Mouse (Mus musculus): Measurements from ENCODE around the gene Gpr82. TPM values are rescaled to one million over a fixed set of nuclear protein-coding genes. Genes with fewer than 3 reads are reported as not detected.

The Gpr82 gene
- polyA plus RNA-seq, 1 experiment from 2014 or later, result 0.29 TPM

DNA sequence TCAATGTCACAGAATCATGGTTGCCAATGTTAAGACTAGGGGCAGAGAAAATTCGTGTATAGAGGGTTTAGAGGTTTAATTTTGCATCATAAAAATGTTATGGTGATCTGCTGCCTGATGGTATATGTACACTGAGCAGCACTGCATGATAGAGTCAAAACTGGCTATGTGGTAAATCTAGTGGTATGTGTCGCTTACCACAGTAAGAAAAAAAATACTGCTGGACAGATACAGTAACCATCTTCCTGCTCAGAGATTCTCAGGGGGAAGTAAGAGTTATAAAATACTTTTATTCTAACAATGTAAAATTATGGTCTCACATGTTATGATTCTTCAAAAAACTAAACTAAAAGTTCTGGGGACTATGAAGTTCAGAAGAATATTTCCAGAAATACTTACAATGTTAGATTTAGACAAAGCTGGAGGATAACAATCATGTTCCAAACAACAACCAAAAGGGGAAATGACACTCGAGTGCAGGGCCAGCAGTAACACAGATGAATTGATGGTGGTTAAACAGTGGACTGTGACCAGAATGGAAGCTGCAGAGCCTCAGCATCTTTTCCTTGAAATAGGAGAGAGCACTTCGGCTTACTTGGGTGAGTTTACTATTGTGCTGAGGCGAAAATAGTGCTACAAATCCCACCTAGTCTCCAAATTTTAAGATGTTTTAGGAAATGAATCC is 29.4 kb upstream of the Gpr82 start, which contains the start of gene Gpr34:
Gpr34 (plus strand) TSS at position 491 of the 685 bp plus-strand sequence.
- Histone ChIP-seq H3K4me2 (ENCODE audit: low read length) (no peak within 1 kb of the TSS), H3K36me3 (ENCODE audit: insufficient read depth, low read length) (no peaks in the 10 kb centered on the region), H3K4me1 (replicated peaks; ENCODE audit: insufficient read depth, low read length) (no peaks in the 10 kb centered on the region), H3K9me3 (replicated peaks; ENCODE audit: low read length) (no peaks in the 10 kb centered on the region), H3K27ac (no peak within 1 kb of the TSS), H3K9ac (ENCODE audit: low read depth, low read length) (no peak within 1 kb of the TSS), H3K4me3 (replicated peaks; ENCODE audit: low read depth, low read length) (no peak within 1 kb of the TSS), H3K27me3 (ENCODE audit: insufficient read depth, low read length) (no peaks in the 10 kb centered on the region)
- ATAC-seq (replicated peaks; ENCODE audit: low FRiP score, low read depth) (no peak), DNase-seq (ENCODE audit: low spot score) (no peak)
- 64% methylated on average over 5 of the region's 5 CpGs for WGBS
- no peak for TF ChIP-seq CTCF (IDR thresholded peaks at IDR 0.05; ENCODE audit: low read depth)

DNA sequence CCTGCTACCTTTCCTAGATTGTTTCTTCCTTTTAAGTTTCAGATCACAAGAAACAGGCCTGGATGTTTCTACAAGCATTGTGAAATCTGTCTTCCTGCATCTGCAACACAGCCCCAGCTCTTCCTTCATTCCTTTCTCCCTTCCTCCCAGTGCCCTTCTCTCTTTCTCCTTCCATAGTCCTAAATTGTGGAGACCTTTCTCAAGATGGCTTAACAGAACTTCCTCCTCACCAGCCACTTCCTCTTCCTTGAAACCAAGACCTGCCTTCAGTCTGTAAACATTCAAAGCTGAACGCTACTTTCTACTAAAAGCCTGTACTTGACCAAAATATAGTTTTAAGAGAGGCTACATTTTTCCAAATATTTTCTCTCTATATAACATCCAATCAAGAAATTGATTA is 24.8 kb upstream of the Gpr82 start:
- no peak for TF ChIP-seq CTCF (IDR thresholded peaks at IDR 0.05; ENCODE audit: low read depth)
- Histone ChIP-seq H3K4me2 (ENCODE audit: low read length) (no peak overlapping the region), H3K27ac (no peak overlapping the region), H3K9me3 (replicated peaks; ENCODE audit: low read length) (no peaks in the 10 kb centered on the region), H3K4me1 (replicated peaks; ENCODE audit: insufficient read depth, low read length) (no peaks in the 10 kb centered on the region), H3K27me3 (ENCODE audit: insufficient read depth, low read length) (no peaks in the 10 kb centered on the region), H3K36me3 (ENCODE audit: insufficient read depth, low read length) (no peaks in the 10 kb centered on the region), H3K4me3 (replicated peaks; ENCODE audit: low read depth, low read length) (no peak overlapping the region), H3K9ac (ENCODE audit: low read depth, low read length) (no peak overlapping the region)
- WGBS, result 88% methylated on average over 1 of the region's 1 CpGs
- no peak for DNase-seq (ENCODE audit: low spot score)
- ATAC-seq (replicated peaks; ENCODE audit: low FRiP score, low read depth), result no peak

DNA sequence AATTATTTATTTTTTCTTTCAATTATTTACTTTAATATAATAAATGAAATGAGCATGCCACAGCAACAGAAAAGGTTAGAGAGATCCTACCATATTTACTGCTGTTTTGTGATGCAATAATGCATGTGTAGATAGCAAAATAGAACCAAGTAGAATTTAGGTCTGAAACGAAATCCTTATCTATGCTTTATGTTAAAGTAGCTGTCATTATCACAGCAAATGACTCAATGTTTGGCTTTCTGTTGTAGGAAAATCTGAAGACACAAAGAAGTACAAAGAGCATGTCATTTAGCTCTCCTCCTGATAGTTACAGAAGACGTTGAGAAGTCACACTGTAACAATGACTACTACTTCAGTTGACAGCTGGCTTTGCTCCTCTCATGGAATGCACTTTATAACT is 22.3 kb upstream of the Gpr82 start:
- no peak overlapping the region for H3K27ac ChIP-seq
- no peaks in the 10 kb centered on the region for H3K4me1 ChIP-seq (replicated peaks; ENCODE audit: insufficient read depth, low read length)
- no peaks in the 10 kb centered on the region for H3K27me3 ChIP-seq (ENCODE audit: insufficient read depth, low read length)
- TF ChIP-seq CTCF (IDR thresholded peaks at IDR 0.05; ENCODE audit: low read depth), result no peak
- ATAC-seq (replicated peaks; ENCODE audit: low FRiP score, low read depth) (no peak), DNase-seq (ENCODE audit: low spot score) (no peak)
- H3K4me2 ChIP-seq (ENCODE audit: low read length), result no peak overlapping the region
- H3K36me3 ChIP-seq (ENCODE audit: insufficient read depth, low read length), result no peaks in the 10 kb centered on the region
- H3K9me3 ChIP-seq (replicated peaks; ENCODE audit: low read length), result no peaks in the 10 kb centered on the region
- 58% methylated on average over 2 of the region's 2 CpGs for WGBS
- H3K9ac ChIP-seq (ENCODE audit: low read depth, low read length), result no peak overlapping the region
- no peak overlapping the region for H3K4me3 ChIP-seq (replicated peaks; ENCODE audit: low read depth, low read length)

DNA sequence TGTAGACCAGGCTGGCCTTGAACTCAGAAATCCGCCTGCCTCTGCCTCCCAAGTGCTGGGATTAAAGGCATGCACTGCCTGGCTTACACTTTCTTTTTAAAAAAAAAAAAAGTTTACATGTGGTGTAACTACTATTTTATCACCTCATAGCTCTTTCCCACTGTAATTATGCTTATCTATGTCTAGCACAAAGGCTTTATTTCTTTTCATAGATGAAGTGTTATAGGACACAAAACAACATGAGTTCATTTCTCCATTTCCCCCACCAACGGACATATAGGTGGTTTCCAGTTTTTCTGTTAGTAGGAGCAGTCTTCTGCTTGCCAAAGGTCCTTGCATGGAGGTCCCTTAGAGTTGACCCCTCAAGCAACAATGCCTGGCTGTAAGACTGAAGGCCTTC is 9.3 kb upstream of the Gpr82 start:
- H3K9me3 ChIP-seq (replicated peaks; ENCODE audit: low read length), result no peaks in the 10 kb centered on the region
- DNase-seq (ENCODE audit: low spot score), result no peak
- H3K27me3 ChIP-seq (ENCODE audit: insufficient read depth, low read length), result no peaks in the 10 kb centered on the region
- no peak overlapping the region for H3K4me3 ChIP-seq (replicated peaks; ENCODE audit: low read depth, low read length)
- H3K27ac ChIP-seq, result no peak overlapping the region
- H3K36me3 ChIP-seq (ENCODE audit: insufficient read depth, low read length), result no peaks in the 10 kb centered on the region
- no peak for TF ChIP-seq CTCF (IDR thresholded peaks at IDR 0.05; ENCODE audit: low read depth)
- H3K4me2 ChIP-seq (ENCODE audit: low read length), result no peak overlapping the region
- no peak for ATAC-seq (replicated peaks; ENCODE audit: low FRiP score, low read depth)
- 77% methylated on average over 2 of the region's 2 CpGs for WGBS
- H3K9ac ChIP-seq (ENCODE audit: low read depth, low read length), result no peak overlapping the region
- no peaks in the 10 kb centered on the region for H3K4me1 ChIP-seq (replicated peaks; ENCODE audit: insufficient read depth, low read length)

DNA sequence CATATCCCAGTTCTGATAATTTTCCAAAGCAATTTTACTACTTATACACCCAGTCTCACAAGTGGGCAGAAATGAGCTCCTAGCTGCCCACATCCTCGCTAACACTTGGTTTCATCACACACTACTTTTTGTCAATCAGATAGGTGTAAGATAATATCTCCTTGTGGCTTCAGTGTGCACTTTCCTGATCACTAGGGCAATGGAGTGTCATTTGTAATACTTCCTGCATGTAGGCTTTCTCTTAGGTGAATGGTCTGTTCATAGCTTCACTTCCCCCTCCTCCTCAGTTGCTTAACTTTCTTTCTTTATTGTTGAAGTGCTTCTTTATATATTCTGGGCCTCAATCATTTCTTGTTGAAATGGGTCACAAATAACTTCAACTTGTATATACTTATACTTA is 8.9 kb upstream of the Gpr82 start:
- Histone ChIP-seq H3K27ac (no peak overlapping the region), H3K4me1 (replicated peaks; ENCODE audit: insufficient read depth, low read length) (no peaks in the 10 kb centered on the region), H3K4me2 (ENCODE audit: low read length) (no peak overlapping the region), H3K27me3 (ENCODE audit: insufficient read depth, low read length) (no peaks in the 10 kb centered on the region), H3K4me3 (replicated peaks; ENCODE audit: low read depth, low read length) (no peak overlapping the region), H3K9me3 (replicated peaks; ENCODE audit: low read length) (no peaks in the 10 kb centered on the region), H3K9ac (ENCODE audit: low read depth, low read length) (no peak overlapping the region), H3K36me3 (ENCODE audit: insufficient read depth, low read length) (no peaks in the 10 kb centered on the region)
- 95% methylated on average over 1 of the region's 1 CpGs for WGBS
- DNase-seq (ENCODE audit: low spot score) (no peak), ATAC-seq (replicated peaks; ENCODE audit: low FRiP score, low read depth) (no peak)
- TF ChIP-seq CTCF (IDR thresholded peaks at IDR 0.05; ENCODE audit: low read depth), result no peak

DNA sequence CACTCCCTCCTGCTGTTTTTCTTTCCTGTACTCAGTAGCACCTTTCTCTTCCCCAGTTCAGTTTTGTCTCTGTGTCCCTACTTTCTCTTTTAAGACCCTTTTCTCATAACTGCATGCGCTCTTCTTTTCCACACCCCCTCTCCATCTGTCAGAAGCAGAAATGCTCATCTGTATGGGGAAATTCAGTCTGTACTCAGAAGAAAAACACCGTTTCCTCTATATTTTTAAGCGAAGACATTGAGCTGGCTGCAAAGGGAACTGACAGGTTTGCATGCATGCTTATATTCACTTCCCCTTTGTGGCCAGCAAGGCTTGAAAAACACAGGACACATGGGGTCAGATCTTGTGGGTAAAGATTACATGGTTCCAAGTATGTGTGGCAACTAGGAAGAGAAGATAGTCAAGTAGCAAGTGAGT is 6.2 kb upstream of the Gpr82 start:
- no peaks in the 10 kb centered on the region for H3K9me3 ChIP-seq (replicated peaks; ENCODE audit: low read length)
- no peak overlapping the region for H3K4me2 ChIP-seq (ENCODE audit: low read length)
- no peak overlapping the region for H3K9ac ChIP-seq (ENCODE audit: low read depth, low read length)
- no peaks in the 10 kb centered on the region for H3K27me3 ChIP-seq (ENCODE audit: insufficient read depth, low read length)
- no peak for ATAC-seq (replicated peaks; ENCODE audit: low FRiP score, low read depth)
- 63% methylated on average over 3 of the region's 3 CpGs for WGBS
- no peaks in the 10 kb centered on the region for H3K4me1 ChIP-seq (replicated peaks; ENCODE audit: insufficient read depth, low read length)
- H3K4me3 ChIP-seq (replicated peaks; ENCODE audit: low read depth, low read length), result no peak overlapping the region
- H3K27ac ChIP-seq, result no peak overlapping the region
- no peak for DNase-seq (ENCODE audit: low spot score)
- no peak for TF ChIP-seq CTCF (IDR thresholded peaks at IDR 0.05; ENCODE audit: low read depth)
- H3K36me3 ChIP-seq (ENCODE audit: insufficient read depth, low read length), result no peaks in the 10 kb centered on the region

DNA sequence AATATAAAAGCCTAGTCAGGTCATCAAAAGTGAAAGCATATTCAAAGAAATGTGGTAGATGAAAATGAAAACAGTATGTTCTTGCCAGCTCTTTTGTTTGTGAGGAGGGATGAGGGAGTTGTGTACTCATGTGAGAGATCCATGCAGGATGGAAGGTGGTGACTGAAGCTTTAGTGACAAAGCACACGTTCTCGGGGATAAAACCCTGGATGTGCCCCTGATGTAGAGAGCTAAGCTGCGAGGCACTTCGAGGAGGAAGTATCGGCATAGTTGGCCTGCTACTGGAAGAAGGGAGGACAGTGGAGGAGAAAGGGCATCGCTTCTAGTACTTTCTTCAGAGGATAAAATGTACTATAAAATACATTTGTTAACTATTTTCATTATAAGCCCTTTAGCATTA is 5.3 kb upstream of the Gpr82 start:
- ATAC-seq (replicated peaks; ENCODE audit: low FRiP score, low read depth) (no peak), DNase-seq (ENCODE audit: low spot score) (no peak)
- Histone ChIP-seq H3K9me3 (replicated peaks; ENCODE audit: low read length) (no peaks in the 10 kb centered on the region), H3K4me1 (replicated peaks; ENCODE audit: insufficient read depth, low read length) (no peaks in the 10 kb centered on the region), H3K27me3 (ENCODE audit: insufficient read depth, low read length) (no peaks in the 10 kb centered on the region), H3K36me3 (ENCODE audit: insufficient read depth, low read length) (no peaks in the 10 kb centered on the region), H3K27ac (no peak overlapping the region), H3K9ac (ENCODE audit: low read depth, low read length) (no peak overlapping the region), H3K4me2 (ENCODE audit: low read length) (no peak overlapping the region), H3K4me3 (replicated peaks; ENCODE audit: low read depth, low read length) (no peak overlapping the region)
- WGBS, result 72% methylated on average over 6 of the region's 6 CpGs
- no peak for TF ChIP-seq CTCF (IDR thresholded peaks at IDR 0.05; ENCODE audit: low read depth)
